Mouse (Mus musculus) stomach, postnatal 0 days (tissue): Measurements from ENCODE around the gene Col5a1.

Experiments
- CTCF ChIP-seq: IDR thresholded peaks from 2 replicates; pipeline ENCODE4 v1.5.1; 2016; ENCODE audit warnings: antibody characterized with exemption, low read depth, mild to moderate bottlenecking, moderate library complexity
- EP300 ChIP-seq: optimal IDR thresholded peaks from 2 replicates; pipeline ENCODE3; 2016; ENCODE audit warnings: antibody characterized with exemption

DNA sequence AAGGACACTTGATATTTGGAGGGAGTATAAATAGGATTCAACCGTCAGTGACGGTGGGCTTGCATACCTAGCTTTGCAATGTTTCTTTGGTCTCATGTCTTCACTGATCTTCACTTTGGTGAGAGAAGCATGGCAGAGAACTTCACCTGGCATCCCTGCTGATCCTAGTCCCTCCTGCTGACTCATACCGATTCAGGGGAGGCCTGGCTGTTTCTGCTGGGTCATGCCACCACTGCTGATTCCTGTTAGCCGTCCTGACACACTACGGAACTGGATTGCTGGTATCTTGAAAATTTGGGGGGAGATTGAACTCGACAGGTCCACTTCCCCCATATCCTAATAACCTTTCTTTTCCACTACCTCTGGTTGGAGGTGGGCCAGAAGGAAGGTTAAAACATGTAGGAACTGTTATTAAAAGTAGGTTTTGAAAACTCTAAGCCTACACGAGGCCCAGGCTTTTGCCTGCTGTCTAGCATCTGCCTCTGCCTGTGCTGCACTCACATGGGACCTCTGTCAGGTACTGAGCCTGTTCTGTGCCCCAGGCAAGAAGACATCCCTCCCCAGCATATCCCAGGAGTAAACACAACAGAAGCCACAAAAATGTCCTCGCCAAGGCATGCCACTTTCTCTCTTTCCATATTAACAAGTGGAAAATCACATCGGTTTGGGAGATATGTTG is 158.8 kb downstream of the Col5a1 start:
- TF ChIP-seq CTCF (no peak), EP300 (no peak)
